Mouse (Mus musculus) E14TG2a.4 (cell line): ENCODE measurements around the gene Ift52.

Source experiments
- CTCF ChIP-seq: conservative IDR thresholded peaks from 2 replicates; pipeline ENCODE4 v1.5.1; 2014; ENCODE audit warnings: low read length
- NANOG ChIP-seq: IDR thresholded peaks from 2 replicates; pipeline ENCODE4 v1.6.1; 2014; ENCODE audit warnings: borderline replicate concordance, low read length, mixed read lengths
- POU5F1 ChIP-seq: IDR thresholded peaks from 2 replicates; pipeline ENCODE4 v1.6.1; 2014; ENCODE audit warnings: low read length, borderline replicate concordance

DNA sequence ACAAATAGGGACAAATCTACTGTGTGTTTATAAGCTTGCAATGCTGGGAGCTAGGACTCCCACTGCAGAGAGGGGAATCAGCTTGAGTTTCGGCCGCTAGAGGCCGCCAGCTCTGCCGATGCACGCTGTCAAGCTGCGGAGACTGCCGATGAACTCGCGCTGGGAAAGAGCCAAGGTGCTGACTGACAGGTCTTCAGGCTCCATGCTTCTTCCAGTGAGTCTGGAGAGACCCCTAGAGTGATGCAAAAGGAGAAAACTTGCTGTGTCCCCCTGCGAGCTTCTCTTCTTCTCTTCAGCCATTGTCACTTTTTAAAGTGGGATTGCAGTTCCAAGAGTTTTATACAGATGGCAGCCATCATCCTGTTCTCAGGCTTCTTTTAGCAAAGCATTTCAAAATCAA is 31.0 kb downstream of the Ift52 start:
- TF ChIP-seq CTCF (peak; percentile 93), POU5F1 (no peak), NANOG (no peak)
